Mouse (Mus musculus) thymus, adult 2 months (tissue): ENCODE measurements around the gene Spata45.

Experiments used
- CTCF ChIP-seq: fragments of 200-500 bp; IDR thresholded peaks from 2 replicates; pipeline ENCODE4 v1.5.1; 2012; ENCODE audit warnings: mild to moderate bottlenecking, control low read depth, low read length, moderate library complexity, borderline replicate concordance; ENCODE audit not compliant: control insufficient read depth, poor library complexity, insufficient read depth; ENCODE audit errors: extremely low read depth
- POLR2A ChIP-seq: fragments of 200-500 bp; IDR thresholded peaks from 2 replicates; pipeline ENCODE4 v1.6.1; 2012; ENCODE audit warnings: mild to moderate bottlenecking, low read length, control low read depth, moderate library complexity; ENCODE audit not compliant: control insufficient read depth, poor library complexity, insufficient read depth; ENCODE audit errors: extremely low read depth

GRCm38 (mm10) chr1:191063700-191064099, 27.3 kb downstream of the Spata45 start:
- TF ChIP-seq POLR2A = no peak
- no peak for TF ChIP-seq CTCF
